Mouse (Mus musculus) testis, adult 2 months (tissue): ENCODE results near the gene Traf4. TPM values are rescaled to one million over a fixed set of nuclear protein-coding genes. Genes with fewer than 3 reads are reported as not detected.

ENCODE experiments used
- H3K27ac ChIP-seq: fragments of 200-500 bp; 2 replicates; pipeline ENCODE4 v1.5.1; 2012; ENCODE audit warnings: low read depth, low read length; ENCODE audit not compliant: control insufficient read depth, insufficient read depth
- H3K27me3 ChIP-seq: fragments of 200-500 bp; 2 replicates; pipeline ENCODE4 v1.6.1; 2012; ENCODE audit warnings: mild to moderate bottlenecking, low read length, moderate library complexity; ENCODE audit not compliant: control insufficient read depth, insufficient read depth
- H3K36me3 ChIP-seq: fragments of 200-500 bp; 2 replicates; pipeline ENCODE4 v1.6.1; 2012; ENCODE audit warnings: mild to moderate bottlenecking, low read length; ENCODE audit not compliant: control insufficient read depth, insufficient read depth
- H3K4me1 ChIP-seq: fragments of 200-500 bp; 2 replicates; pipeline ENCODE4 v1.6.1; 2012; ENCODE audit warnings: low read length; ENCODE audit not compliant: control insufficient read depth, insufficient read depth
- H3K4me3 ChIP-seq: fragments of 200-500 bp; 2 replicates; pipeline ENCODE4 v1.5.1; 2012; ENCODE audit warnings: low read depth, mild to moderate bottlenecking, low read length, moderate library complexity, mixed read lengths; ENCODE audit not compliant: control insufficient read depth
- CTCF ChIP-seq: fragments of 200-500 bp; IDR thresholded peaks from 2 replicates; pipeline ENCODE4 v1.5.1; 2012; ENCODE audit warnings: low read depth, mild to moderate bottlenecking, inconsistent platforms, low read length, moderate library complexity; ENCODE audit not compliant: control insufficient read depth, insufficient read depth, insufficient replicate concordance
- POLR2A ChIP-seq: fragments of 200-500 bp; IDR thresholded peaks from 2 replicates; pipeline ENCODE4 v1.6.1; 2012; ENCODE audit warnings: low read depth, mild to moderate bottlenecking, inconsistent platforms, low read length, moderate library complexity; ENCODE audit not compliant: control insufficient read depth
- polyA plus RNA-seq: library from polyadenylated mRNA; depleted of rRNA; stranded (reverse); fragments of >200 nt; gene quantifications from 2 replicates; pipeline ENCODE4 v1.2.3, GENCODE M21; 2012

Traf4 gene
- polyA plus RNA-seq, 1 experiment = 9.5 TPM

- no peaks in the 10 kb centered on the region for H3K27me3 ChIP-seq
- no peak overlapping the region for H3K4me3 ChIP-seq
- no peak for TF ChIP-seq POLR2A
- TF ChIP-seq CTCF = no peak
- H3K4me1 ChIP-seq = peaks cover 2% of the 10 kb centered on the region; the same call in 1 of the 2 replicates
- H3K27ac ChIP-seq = no peak overlapping the region
- peaks cover 6% of the 10 kb centered on the region for H3K36me3 ChIP-seq
These were observed 40.2 kb upstream of the Traf4 start for GRCm38 (mm10) chr11:78205361-78206206.

GRCm38 (mm10) chr11:78204287-78204686, 38.9 kb upstream of the Traf4 start:
- peaks cover 6% of the 10 kb centered on the region for H3K36me3 ChIP-seq
- no peak overlapping the region for H3K4me3 ChIP-seq
- H3K27ac ChIP-seq = no peak overlapping the region
- TF ChIP-seq POLR2A = no peak
- TF ChIP-seq CTCF = no peak
- H3K27me3 ChIP-seq = no peaks in the 10 kb centered on the region
- H3K4me1 ChIP-seq = peaks cover 2% of the 10 kb centered on the region; the same call in 1 of the 2 replicates

- no peaks in the 10 kb centered on the region for H3K27me3 ChIP-seq
- no peak for TF ChIP-seq POLR2A
- TF ChIP-seq CTCF = no peak
- H3K27ac ChIP-seq = no peak overlapping the region
- H3K4me3 ChIP-seq = no peak overlapping the region
- no peaks in the 10 kb centered on the region; the same call in 1 of the 2 replicates for H3K36me3 ChIP-seq
- H3K4me1 ChIP-seq = peaks cover 2% of the 10 kb centered on the region; the same call in 1 of the 2 replicates
These were observed 37.0 kb upstream of the Traf4 start for GRCm38 (mm10) chr11:78202372-78202771.

GRCm38 (mm10) chr11:78195101-78195863, 29.9 kb upstream of the Traf4 start:
- Histone ChIP-seq H3K4me1 (peaks cover 6% of the 10 kb centered on the region; the same call in 1 of the 2 replicates), H3K36me3 (no peaks in the 10 kb centered on the region), H3K27me3 (no peaks in the 10 kb centered on the region), H3K4me3 (peak overlapping the region; percentile 96), H3K27ac (peak overlapping the region; percentile 87)
- TF ChIP-seq CTCF (no peak), POLR2A (peak; percentile 37; the same call in 1 of the 2 replicates)

GRCm38 (mm10) chr11:78194411-78195100, 29.2 kb upstream of the Traf4 start:
- Histone ChIP-seq H3K27me3 (no peaks in the 10 kb centered on the region), H3K27ac (peak overlapping the region; percentile 87), H3K4me3 (peak overlapping the region; percentile 96), H3K4me1 (peaks cover 8% of the 10 kb centered on the region), H3K36me3 (no peaks in the 10 kb centered on the region)
- TF ChIP-seq POLR2A = peak; percentile 27
- TF ChIP-seq CTCF = no peak

GRCm38 (mm10) chr11:78193113-78193512, 27.7 kb upstream of the Traf4 start, which contains the start of gene Proca1:
Gene Proca1, plus strand, starts transcription at chr11:78193392.
- Histone ChIP-seq H3K27me3 (no peaks in the 10 kb centered on the region), H3K36me3 (no peaks in the 10 kb centered on the region), H3K4me3 (peak within 1 kb of the TSS; percentile 96), H3K4me1 (peaks cover 10% of the 10 kb centered on the region), H3K27ac (no peak within 1 kb of the TSS)
- TF ChIP-seq CTCF (no peak), POLR2A (no peak)
